Mouse (Mus musculus): ENCODE results near the gene Ints2. TPM values are rescaled to one million over a fixed set of nuclear protein-coding genes. Genes with fewer than 3 reads are reported as not detected.
"Not testable (repeated sequence)": the region's sequence is repeated elsewhere in the genome, so short reads cannot be mapped to it uniquely, and the experiment has no call there.

Gene Ints2
- polyA plus RNA-seq, 1 experiment: 27.3 TPM

DNA sequence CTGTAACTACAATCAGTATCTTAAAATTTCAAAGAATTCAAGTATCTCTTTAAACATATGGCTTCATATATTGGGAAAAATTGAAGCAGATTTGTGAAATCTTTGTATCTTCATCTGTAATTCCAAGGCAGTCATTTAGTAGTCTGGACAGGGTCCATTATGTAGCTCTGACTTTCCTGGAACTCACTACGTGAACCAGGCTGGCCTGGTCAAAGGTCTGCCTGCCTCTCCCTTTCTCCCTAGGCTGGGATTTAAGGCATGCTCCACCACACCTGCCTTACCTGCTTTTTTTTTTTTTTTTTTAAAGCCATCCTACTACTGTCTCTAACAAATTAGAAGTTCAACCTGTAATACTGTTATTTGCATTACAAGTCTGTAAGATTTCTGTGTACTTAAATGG lies 45.6 kb downstream of the Ints2 start:
- DNase-seq (ENCODE audit: low read depth): no peak

DNA sequence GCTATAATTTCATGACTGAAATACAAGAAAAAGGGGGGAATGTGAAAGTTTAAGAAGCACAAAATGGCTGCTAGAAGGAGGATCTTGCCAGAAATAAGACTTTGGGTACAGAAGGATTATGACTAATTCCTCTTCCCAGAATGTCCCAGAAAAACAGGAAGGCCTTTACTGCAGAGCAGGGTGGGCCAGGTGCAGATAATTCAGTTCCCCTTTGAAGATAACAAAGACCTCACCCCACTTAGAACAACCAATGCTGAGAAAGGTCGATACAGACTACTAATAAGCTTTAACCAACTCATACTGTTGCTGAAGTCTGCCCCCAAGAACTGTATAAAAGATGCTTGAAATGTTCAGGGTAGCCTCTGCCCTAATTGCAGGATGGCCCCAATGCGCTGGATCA lies 48.3 kb downstream of the Ints2 start:
- TF ChIP-seq POLR2A (IDR thresholded peaks at IDR 0.05; ENCODE audit: borderline replicate concordance, extremely low read depth, insufficient read depth, insufficient read length, poor library complexity, severe bottlenecking) (no peak), CTCF (IDR thresholded peaks at IDR 0.05; ENCODE audit: borderline replicate concordance, extremely low read depth, insufficient read depth, insufficient read length) (no peak)
- DNase-seq (ENCODE audit: low read depth): no peak

More for the DNA sequence above, 45.6 kb downstream of the Ints2 start:
- TF ChIP-seq CTCF (IDR thresholded peaks at IDR 0.05; ENCODE audit: borderline replicate concordance, extremely low read depth, insufficient read depth, insufficient read length) (no peak), POLR2A (IDR thresholded peaks at IDR 0.05; ENCODE audit: borderline replicate concordance, extremely low read depth, insufficient read depth, insufficient read length, poor library complexity, severe bottlenecking) (no peak)

DNA sequence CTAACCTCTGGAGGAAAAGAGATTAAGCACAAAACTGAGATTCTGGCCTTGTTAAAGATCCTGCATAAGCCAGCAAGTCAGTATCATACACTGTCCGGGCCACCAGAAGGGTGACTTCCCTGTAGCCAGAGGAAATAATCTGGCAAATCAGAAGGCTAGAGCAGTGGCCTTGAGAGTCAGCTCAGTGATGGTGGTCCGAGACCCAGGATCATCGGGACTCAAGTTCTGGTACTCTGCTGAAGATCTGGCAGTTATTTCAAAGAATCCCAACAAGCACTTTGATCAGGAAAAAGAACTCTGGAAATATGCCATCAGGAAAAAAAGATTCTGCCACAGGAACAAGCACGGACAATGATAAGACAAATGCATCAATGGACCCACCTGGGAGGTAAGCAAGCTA lies 51.5 kb downstream of the Ints2 start:
- TF ChIP-seq CTCF (IDR thresholded peaks at IDR 0.05; ENCODE audit: borderline replicate concordance, extremely low read depth, insufficient read depth, insufficient read length) (no peak), POLR2A (IDR thresholded peaks at IDR 0.05; ENCODE audit: borderline replicate concordance, extremely low read depth, insufficient read depth, insufficient read length, poor library complexity, severe bottlenecking) (no peak)
- DNase-seq (ENCODE audit: low read depth): no peak

DNA sequence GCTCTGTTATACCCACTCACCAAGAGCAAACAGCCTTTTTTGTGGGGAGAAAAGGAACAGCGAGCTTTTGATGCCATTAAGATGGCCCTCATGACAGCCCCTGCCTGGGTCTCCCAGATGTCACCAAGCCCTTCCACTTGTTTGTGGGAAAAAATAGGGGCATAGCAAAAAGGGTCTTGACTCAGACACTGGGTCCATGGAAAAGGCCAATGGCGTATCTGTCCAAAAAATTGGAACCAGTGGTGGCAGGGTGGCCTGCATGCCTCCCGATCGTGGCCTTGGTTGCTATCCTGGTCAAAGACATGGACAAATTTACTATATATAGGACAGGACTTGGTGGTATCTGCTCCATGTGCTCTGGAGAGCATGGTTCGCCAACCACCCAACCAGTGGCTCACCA lies 52.3 kb downstream of the Ints2 start:
- DNase-seq (ENCODE audit: low read depth): no peak
- TF ChIP-seq CTCF (IDR thresholded peaks at IDR 0.05; ENCODE audit: borderline replicate concordance, extremely low read depth, insufficient read depth, insufficient read length) (no peak), POLR2A (IDR thresholded peaks at IDR 0.05; ENCODE audit: borderline replicate concordance, extremely low read depth, insufficient read depth, insufficient read length, poor library complexity, severe bottlenecking) (no peak)

DNA sequence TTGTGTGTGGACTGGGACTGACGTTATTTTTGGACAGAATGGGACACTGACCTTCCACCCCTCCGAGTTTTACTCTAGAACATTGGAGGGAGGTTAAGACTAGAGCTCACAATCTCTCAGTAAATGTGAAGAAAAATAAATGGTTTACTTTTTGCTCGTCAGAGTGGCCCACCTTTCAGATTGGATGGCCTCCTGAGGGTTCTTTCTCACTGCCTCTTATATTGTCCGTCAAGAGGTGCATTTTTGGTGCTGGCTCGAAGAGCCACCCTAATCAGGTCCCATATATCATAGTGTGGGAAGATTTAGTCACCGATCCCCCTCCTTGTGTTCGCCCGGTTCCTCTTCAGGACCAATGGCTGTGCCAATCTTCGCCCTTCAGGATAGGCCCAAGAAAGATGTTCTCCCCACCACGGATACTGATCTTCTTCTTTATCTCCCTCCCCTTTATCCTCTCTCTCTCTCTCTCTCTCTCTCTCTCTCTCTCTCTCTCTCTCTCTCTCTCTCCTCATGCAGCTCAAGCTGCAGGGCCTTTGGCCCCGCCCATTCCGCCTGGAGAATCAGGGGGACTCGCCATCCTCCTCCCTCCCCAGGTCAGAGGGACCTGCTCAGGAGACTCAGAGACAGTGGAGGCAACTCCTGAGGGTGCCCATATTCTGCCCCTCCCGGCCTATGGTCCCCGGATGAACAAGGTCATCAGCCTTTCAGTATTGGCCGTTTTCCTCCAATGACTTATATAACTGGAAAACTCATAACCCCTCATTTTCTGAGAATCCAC lies 55.3 kb downstream of the Ints2 start:
- DNase-seq (ENCODE audit: low read depth): peak; percentile 12
- TF ChIP-seq POLR2A (IDR thresholded peaks at IDR 0.05; ENCODE audit: borderline replicate concordance, extremely low read depth, insufficient read depth, insufficient read length, poor library complexity, severe bottlenecking) (no peak), CTCF (IDR thresholded peaks at IDR 0.05; ENCODE audit: borderline replicate concordance, extremely low read depth, insufficient read depth, insufficient read length) (no peak)

DNA sequence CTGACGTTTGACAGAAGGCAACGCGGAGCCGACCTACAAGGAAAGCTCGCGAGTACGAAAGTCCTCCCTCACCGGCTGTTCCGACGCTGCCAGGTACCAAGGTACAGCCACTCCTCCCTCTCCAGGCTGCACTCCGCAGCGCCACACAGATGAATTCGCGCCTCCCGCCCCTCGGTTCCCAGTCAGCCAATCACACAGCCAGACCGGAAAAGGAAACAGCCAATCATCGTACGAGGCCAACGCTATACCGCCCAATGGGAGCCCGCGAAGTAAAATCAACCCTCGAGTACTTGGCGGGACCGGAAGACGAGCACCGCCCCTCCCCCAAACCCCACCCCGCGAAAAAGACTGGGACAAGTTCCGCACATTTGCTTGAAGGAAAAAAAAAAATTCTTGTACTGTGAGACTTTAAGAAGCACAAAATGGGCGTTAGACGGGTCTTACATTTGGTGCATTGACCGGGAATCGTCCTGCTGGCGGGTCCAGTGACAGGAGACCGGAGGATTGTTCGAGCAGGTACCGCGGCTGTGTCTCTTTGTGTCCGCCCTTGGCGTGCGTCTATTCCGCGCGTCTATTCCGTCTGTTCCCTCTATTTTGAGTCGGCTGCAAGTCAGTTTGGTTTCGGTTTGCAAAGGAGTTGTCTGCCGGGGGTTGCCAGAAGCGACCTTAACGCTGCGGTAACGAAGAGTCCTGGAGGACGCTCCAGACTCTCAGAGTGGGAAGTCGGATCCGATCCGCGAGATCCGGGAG lies 56.2 kb downstream of the Ints2 start, which contains the start of gene Brip1:
Gene Brip1, minus strand, starts transcription at position 157 of the 750 bp plus-strand sequence.
- 0 out of 2 replicates have a peak, but pooled peaks have one; percentile 15 for TF ChIP-seq POLR2A (IDR thresholded peaks at IDR 0.05; ENCODE audit: borderline replicate concordance, extremely low read depth, insufficient read depth, insufficient read length, poor library complexity, severe bottlenecking)
- peak; percentile 19; the same call in 1 of the 2 replicates for TF ChIP-seq CTCF (IDR thresholded peaks at IDR 0.05; ENCODE audit: borderline replicate concordance, extremely low read depth, insufficient read depth, insufficient read length)

DNA sequence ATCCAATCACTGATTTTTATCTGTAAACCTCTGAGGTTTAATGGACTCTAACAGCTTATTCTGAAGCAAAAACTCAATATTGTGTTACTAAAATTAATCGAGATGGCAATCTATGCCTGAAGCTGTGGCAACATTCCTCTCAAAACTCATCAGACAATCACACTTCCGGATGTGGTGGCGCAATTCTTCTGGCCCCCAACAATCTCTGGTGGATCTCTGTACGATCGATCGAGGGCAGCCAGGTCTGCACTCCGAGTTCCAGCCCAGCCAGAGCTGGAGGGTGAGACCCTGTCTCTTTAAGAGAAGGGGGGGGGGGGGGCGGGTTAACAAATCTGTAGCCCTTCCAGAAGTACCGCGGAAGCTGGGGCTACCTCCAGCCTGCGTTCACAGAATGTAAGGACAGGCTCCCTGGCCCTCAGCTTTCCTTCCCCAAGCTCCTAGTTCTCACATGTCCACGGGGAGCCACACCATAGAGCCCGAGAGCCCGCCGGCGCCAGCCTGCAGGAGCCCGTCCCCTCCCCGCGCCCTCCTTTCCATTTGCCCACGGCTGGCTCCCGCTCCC lies 56.8 kb downstream of the Ints2 start:
- TF ChIP-seq CTCF (IDR thresholded peaks at IDR 0.05; ENCODE audit: borderline replicate concordance, extremely low read depth, insufficient read depth, insufficient read length) (no peak), POLR2A (IDR thresholded peaks at IDR 0.05; ENCODE audit: borderline replicate concordance, extremely low read depth, insufficient read depth, insufficient read length, poor library complexity, severe bottlenecking) (no peak)
- no peak for DNase-seq (ENCODE audit: low read depth)

More for the DNA sequence above, 56.2 kb downstream of the Ints2 start, which contains the start of gene Brip1:
- DNase-seq (ENCODE audit: low read depth): peak; percentile 99

DNA sequence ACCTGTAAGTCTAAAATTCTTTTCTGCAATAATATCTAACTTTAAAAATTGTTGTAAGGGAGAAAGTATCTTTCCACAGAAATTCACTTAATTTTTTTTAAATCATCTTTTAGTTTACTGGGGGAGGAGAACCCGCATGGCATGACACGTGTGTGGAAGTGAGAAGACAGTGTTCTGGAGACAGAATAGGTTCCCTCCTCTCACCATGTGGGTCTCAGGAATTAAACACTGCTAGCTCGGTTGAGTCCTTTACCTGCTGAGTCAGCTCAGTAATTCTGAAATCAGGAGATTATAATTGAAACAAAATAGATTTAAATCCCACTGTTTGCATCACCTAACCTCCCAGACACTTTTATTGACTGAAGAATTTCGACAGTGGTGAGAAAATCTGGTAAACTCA lies 57.6 kb downstream of the Ints2 start:
- no peak for DNase-seq (ENCODE audit: low read depth)
- TF ChIP-seq CTCF (IDR thresholded peaks at IDR 0.05; ENCODE audit: borderline replicate concordance, extremely low read depth, insufficient read depth, insufficient read length) (no peak), POLR2A (IDR thresholded peaks at IDR 0.05; ENCODE audit: borderline replicate concordance, extremely low read depth, insufficient read depth, insufficient read length, poor library complexity, severe bottlenecking) (no peak)

DNA sequence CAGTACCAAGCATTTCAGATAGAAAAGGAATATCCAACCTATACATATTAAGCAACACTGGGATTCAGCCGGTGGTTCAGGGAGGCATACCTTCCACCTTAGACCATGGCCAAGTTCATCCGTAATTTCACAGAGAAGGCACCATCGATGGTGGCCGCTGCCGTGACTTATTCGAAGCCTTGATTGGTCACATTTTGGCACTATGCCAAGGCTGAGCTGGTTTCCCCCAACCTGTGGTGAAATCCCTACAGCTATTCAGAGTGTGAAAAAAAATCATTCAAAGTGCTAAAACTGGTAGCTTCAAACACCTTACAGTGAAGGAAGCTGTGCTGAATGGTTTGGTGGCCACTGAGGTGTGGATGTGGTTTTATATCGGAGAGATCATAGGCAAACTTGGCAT lies 72.2 kb downstream of the Ints2 start:
- DNase-seq (ENCODE audit: low read depth): not testable (repeated sequence)

DNA sequence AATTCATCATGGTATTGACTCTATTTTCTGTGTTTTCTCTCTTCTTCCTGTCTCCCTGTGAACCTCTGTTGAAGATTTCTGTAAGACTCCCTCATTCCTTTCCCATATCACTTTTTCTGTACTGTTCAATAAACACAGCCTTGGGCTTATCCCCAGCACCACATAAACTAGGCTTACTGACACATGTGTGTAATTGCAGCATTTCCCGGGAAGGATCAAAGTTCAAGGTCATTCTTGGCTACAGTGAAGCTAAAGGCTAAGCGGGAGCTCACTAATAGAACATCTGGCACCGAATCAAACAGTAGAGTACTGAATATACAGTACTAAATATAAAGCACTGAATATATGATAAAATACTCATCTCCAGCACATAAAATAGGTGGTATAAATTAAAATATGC lies 81.5 kb downstream of the Ints2 start:
- TF ChIP-seq POLR2A (IDR thresholded peaks at IDR 0.05; ENCODE audit: borderline replicate concordance, extremely low read depth, insufficient read depth, insufficient read length, poor library complexity, severe bottlenecking): no peak
- no peak for TF ChIP-seq CTCF (IDR thresholded peaks at IDR 0.05; ENCODE audit: borderline replicate concordance, extremely low read depth, insufficient read depth, insufficient read length)
- no peak for DNase-seq (ENCODE audit: low read depth)

DNA sequence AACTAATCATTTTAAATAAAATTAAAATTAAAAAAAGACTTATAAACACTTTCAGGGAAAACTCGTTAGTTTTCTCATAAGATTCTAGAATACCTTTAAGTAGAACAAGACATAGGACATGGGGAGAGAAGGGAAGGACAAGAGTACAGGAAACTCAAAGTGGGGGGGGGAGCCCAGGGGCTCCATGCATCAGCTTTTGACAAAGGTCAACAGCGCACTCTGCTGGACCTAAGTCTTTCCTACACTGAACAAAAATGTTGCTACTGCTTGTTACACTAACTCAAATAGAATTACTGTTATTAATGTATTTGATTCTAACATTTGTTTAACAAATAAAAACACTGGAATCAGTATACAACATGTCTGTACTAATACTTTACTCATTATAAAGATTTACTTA lies 83.2 kb downstream of the Ints2 start:
- peak; percentile 73 for DNase-seq (ENCODE audit: low read depth)
- TF ChIP-seq POLR2A (IDR thresholded peaks at IDR 0.05; ENCODE audit: borderline replicate concordance, extremely low read depth, insufficient read depth, insufficient read length, poor library complexity, severe bottlenecking) (no peak), CTCF (IDR thresholded peaks at IDR 0.05; ENCODE audit: borderline replicate concordance, extremely low read depth, insufficient read depth, insufficient read length) (peak; percentile 73)

Data from brain, embryonic 14.5 days (tissue).